Mouse (Mus musculus) heart, postnatal 0 days (tissue): ENCODE data around the gene Lpar3. TPM values are rescaled to one million over a fixed set of nuclear protein-coding genes. Genes with fewer than 3 reads are reported as not detected.

Experiments used
- ATAC-seq: fragments of 200-750 bp; cut with Nextera tagmentation; 2 replicates; pipeline ENCODE4 v1.8.0; 2017; ENCODE audit warnings: low read depth, moderate number of reproducible peaks, moderate library complexity; ENCODE audit not compliant: insufficient read depth
- DNase-seq: peaks from one replicate; pipeline ENCODE4 v3.0.0-alpha.2; 2016; ENCODE audit warnings: low spot score
- H3K27ac ChIP-seq: fragments of 300-500 bp; sonication (generic); 2 replicates; pipeline ENCODE4 v1.5.1; 2014; ENCODE audit warnings: low read depth, mild to moderate bottlenecking
- H3K27me3 ChIP-seq: fragments of 300-500 bp; sonication (generic); 2 replicates; pipeline ENCODE4 v1.6.1; 2014; ENCODE audit warnings: low read length, mixed read lengths; ENCODE audit not compliant: control insufficient read depth, insufficient read depth
- H3K36me3 ChIP-seq: fragments of 300-500 bp; sonication (generic); replicated peaks from 2 replicates; pipeline ENCODE4 v1.6.1; 2014; ENCODE audit warnings: low read length, mixed read lengths; ENCODE audit not compliant: control insufficient read depth, insufficient read depth
- H3K4me1 ChIP-seq: fragments of 300-500 bp; sonication (generic); 2 replicates; pipeline ENCODE4 v1.6.1; 2014; ENCODE audit warnings: antibody characterized with exemption; ENCODE audit not compliant: control insufficient read depth, insufficient read depth
- H3K4me2 ChIP-seq: fragments of 300-500 bp; sonication (generic); 2 replicates; pipeline ENCODE4 v1.6.1; 2014; ENCODE audit warnings: low read depth, mild to moderate bottlenecking, low read length, moderate library complexity
- H3K4me3 ChIP-seq: fragments of 300-500 bp; sonication (generic); 2 replicates; pipeline ENCODE4 v1.5.1; 2014; ENCODE audit warnings: low read depth, low read length
- H3K9ac ChIP-seq: fragments of 300-500 bp; sonication (generic); replicated peaks from 2 replicates; pipeline ENCODE4 v1.6.1; 2014; ENCODE audit warnings: low read depth, low read length, mixed read lengths
- H3K9me3 ChIP-seq: fragments of 300-500 bp; sonication (generic); replicated peaks from 2 replicates; pipeline ENCODE4 v1.6.1; 2016; ENCODE audit warnings: low read length; ENCODE audit not compliant: control insufficient read depth
- CTCF ChIP-seq: IDR thresholded peaks from 2 replicates; pipeline ENCODE4 v1.5.1; 2016; ENCODE audit warnings: antibody characterized with exemption, control low read depth, low read depth
- EP300 ChIP-seq: IDR thresholded peaks from 2 replicates; pipeline ENCODE4 v1.6.1; 2016; ENCODE audit warnings: antibody characterized with exemption, low read depth
- WGBS: fragments of 180-500 bp; shearing (Covaris S2); extraction: QIAGEN DNeasy Blood & Tissue Kit; methylation state at CpG from one replicate; pipeline ENCODE4 v1.1.7; 2014; 5-methylcytosine and 5-hydroxymethylcytosine counted together
- polyA plus RNA-seq: library from polyadenylated mRNA; unstranded; fragments of >200 nt; fragmentation: Nextera tagmentation; extraction: Ambion mirVana; gene quantifications from 2 replicates; pipeline ENCODE4 v1.2.1, GENCODE M21; 2015
- total RNA-seq: library from RNA; depleted of rRNA; stranded (reverse); fragments of >200 nt; gene quantifications from 2 replicates; pipeline ENCODE4 v1.2.3, GENCODE M21; 2014; ENCODE audit warnings: low replicate concordance; rRNA removed

Lpar3 gene
- total and polyA plus RNA-seq, 2 experiments from 2014 or later, result 34.4 to 38.9 TPM

GRCm38 (mm10) chr3:146327537-146328255 is 106.9 kb downstream of the Lpar3 start:
- H3K27me3 ChIP-seq, result no peaks in the 10 kb centered on the region
- ATAC-seq (peak; percentile 83), DNase-seq (peak; percentile 90)
- 1% methylated on average over 13 of the region's 13 CpGs for WGBS
- no peak overlapping the region; the same call in 1 of the 2 replicates for H3K9ac ChIP-seq
- peaks cover 10% of the 10 kb centered on the region for H3K4me1 ChIP-seq
- no peak for TF ChIP-seq EP300
- peak; percentile 88 for TF ChIP-seq CTCF
- H3K4me2 ChIP-seq, result peak overlapping the region; percentile 61
- H3K27ac ChIP-seq, result peak overlapping the region; percentile 68
- H3K36me3 ChIP-seq, result no peaks in the 10 kb centered on the region
- H3K4me3 ChIP-seq, result peak overlapping the region; percentile 31
- H3K9me3 ChIP-seq, result no peaks in the 10 kb centered on the region

GRCm38 (mm10) chr3:146328749-146329148 is 108.0 kb downstream of the Lpar3 start:
- H3K9me3 ChIP-seq, result no peaks in the 10 kb centered on the region
- peak overlapping the region; percentile 31 for H3K4me3 ChIP-seq
- peak overlapping the region; percentile 42; the same call in 1 of the 2 replicates for H3K9ac ChIP-seq
- DNase-seq (peak; percentile 30), ATAC-seq (no peak)
- no peak overlapping the region for H3K27ac ChIP-seq
- 18% methylated on average over 13 of the region's 13 CpGs for WGBS
- H3K4me1 ChIP-seq, result peaks cover 10% of the 10 kb centered on the region
- TF ChIP-seq CTCF (no peak), EP300 (no peak)
- H3K4me2 ChIP-seq, result peak overlapping the region; percentile 61
- H3K27me3 ChIP-seq, result no peaks in the 10 kb centered on the region
- no peaks in the 10 kb centered on the region for H3K36me3 ChIP-seq

- no peak for ATAC-seq
- WGBS, result 73% methylated on average over 11 of the region's 11 CpGs
These were observed 111.1 kb downstream of the Lpar3 start for GRCm38 (mm10) chr3:146331819-146332218.

GRCm38 (mm10) chr3:146333270-146333669 is 112.5 kb downstream of the Lpar3 start:
- Histone ChIP-seq H3K4me3 (no peak overlapping the region), H3K27me3 (no peaks in the 10 kb centered on the region), H3K36me3 (no peaks in the 10 kb centered on the region), H3K27ac (no peak overlapping the region), H3K9ac (no peak overlapping the region), H3K4me1 (peaks cover 3% of the 10 kb centered on the region; the same call in 1 of the 2 replicates), H3K4me2 (no peak overlapping the region), H3K9me3 (no peaks in the 10 kb centered on the region)
- WGBS, result 90% methylated on average over 3 of the region's 3 CpGs
- no peak for DNase-seq
- TF ChIP-seq EP300 (no peak), CTCF (no peak)
- ATAC-seq, result no peak

More at GRCm38 (mm10) chr3:146331819-146332218, 111.1 kb downstream of the Lpar3 start:
- Histone ChIP-seq H3K27me3 (no peaks in the 10 kb centered on the region), H3K4me2 (no peak overlapping the region), H3K36me3 (no peaks in the 10 kb centered on the region), H3K4me3 (no peak overlapping the region), H3K27ac (no peak overlapping the region), H3K9me3 (no peaks in the 10 kb centered on the region), H3K9ac (no peak overlapping the region), H3K4me1 (peaks cover 10% of the 10 kb centered on the region)
- DNase-seq, result no peak
- TF ChIP-seq EP300 (no peak), CTCF (no peak)

GRCm38 (mm10) chr3:146334070-146334469 is 113.3 kb downstream of the Lpar3 start:
- Histone ChIP-seq H3K4me2 (no peak overlapping the region), H3K9me3 (no peaks in the 10 kb centered on the region), H3K9ac (no peak overlapping the region), H3K27ac (no peak overlapping the region), H3K4me3 (no peak overlapping the region), H3K4me1 (no peaks in the 10 kb centered on the region), H3K36me3 (no peaks in the 10 kb centered on the region), H3K27me3 (no peaks in the 10 kb centered on the region)
- 60% methylated on average over 7 of the region's 7 CpGs for whole genome bisulfite sequencing
- ATAC-seq, result no peak
- TF ChIP-seq EP300, result no peak
- TF ChIP-seq CTCF, result no peak
- no peak for DNase-seq

Other genes starting within 250 kb of the Lpar3 start
- gene Syde2, start 233.1 kb upstream of the Lpar3 start, total RNA-seq, result 42.0 and 47.1 TPM in 2 replicates
- 10.1 and 10.5 TPM in 2 replicates for gene Syde2, start 233.1 kb upstream of the Lpar3 start, polyA plus RNA-seq
- not detected in 2 replicates for gene Wdr63, start 112.8 kb upstream of the Lpar3 start, total RNA-seq
- 0.12 TPM in 1 of 2 replicates, not detected in the other for gene Wdr63, start 112.8 kb upstream of the Lpar3 start, polyA plus RNA-seq
- 0.04 TPM in 1 of 2 replicates, not detected in the other for gene Mcoln3, start 103.5 kb upstream of the Lpar3 start, total RNA-seq
- gene Mcoln3, start 103.5 kb upstream of the Lpar3 start, polyA plus RNA-seq, result 0.19 and 0.20 TPM in 2 replicates
- not detected in 2 replicates for gene Mcoln2, start 71.1 kb upstream of the Lpar3 start, total RNA-seq
- gene Mcoln2, start 71.1 kb upstream of the Lpar3 start, polyA plus RNA-seq, result 0.14 and 0.21 TPM in 2 replicates
- gene Ssx2ip, start 183.7 kb downstream of the Lpar3 start, total RNA-seq, result 6.4 and 13.8 TPM in 2 replicates
- gene Ssx2ip, start 183.7 kb downstream of the Lpar3 start, polyA plus RNA-seq, result 7.3 and 7.6 TPM in 2 replicates
- 4.2 and 11.4 TPM in 2 replicates for gene Ctbs, start 228.8 kb downstream of the Lpar3 start, total RNA-seq
- gene Ctbs, start 228.8 kb downstream of the Lpar3 start, polyA plus RNA-seq, result 6.6 and 7.4 TPM in 2 replicates